Mouse (Mus musculus): ENCODE results near the gene Rhbdf2.

Rhbdf2 gene

DNA sequence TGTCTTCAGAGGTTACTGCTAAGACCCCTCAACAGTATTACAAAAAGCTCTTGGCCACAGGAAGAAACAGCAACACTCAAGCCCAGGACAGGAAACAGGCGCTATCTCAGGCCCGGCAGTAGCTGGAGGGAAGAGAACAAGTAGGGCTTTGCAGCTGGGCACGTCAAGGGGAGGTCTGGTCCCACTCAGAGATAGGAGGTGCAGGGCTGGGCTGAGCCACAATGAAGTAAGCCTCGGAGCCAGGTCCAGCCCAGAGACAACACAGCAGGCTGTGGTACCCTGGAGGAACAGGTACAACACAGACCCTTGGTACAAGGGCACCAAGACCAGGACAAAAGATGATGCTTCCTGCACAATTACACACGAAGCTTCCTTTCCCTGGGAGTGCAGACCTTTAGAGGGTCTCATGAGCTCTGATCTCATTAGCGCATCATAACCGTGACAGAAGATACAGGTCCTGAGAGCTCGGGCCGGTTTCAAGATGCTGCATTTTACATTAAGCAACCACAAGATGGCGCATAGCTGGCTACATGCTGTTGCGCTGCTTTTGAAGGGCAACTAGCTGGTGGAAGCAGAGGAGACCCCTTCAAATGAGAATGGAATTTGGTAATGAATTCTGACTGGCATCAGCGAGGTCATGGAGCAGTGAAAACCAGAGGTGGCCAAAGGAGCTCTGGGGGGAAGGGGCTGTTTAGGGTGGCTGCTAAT lies 72.5 kb downstream of the Rhbdf2 start:
- in situ Hi-C loops (cut with MboI, MseI), result no loop called here

GRCm38 (mm10) chr11:116552194-116552593 lies 74.6 kb downstream of the Rhbdf2 start:
- in situ Hi-C loops (cut with MboI, MseI), result no loop called here

DNA sequence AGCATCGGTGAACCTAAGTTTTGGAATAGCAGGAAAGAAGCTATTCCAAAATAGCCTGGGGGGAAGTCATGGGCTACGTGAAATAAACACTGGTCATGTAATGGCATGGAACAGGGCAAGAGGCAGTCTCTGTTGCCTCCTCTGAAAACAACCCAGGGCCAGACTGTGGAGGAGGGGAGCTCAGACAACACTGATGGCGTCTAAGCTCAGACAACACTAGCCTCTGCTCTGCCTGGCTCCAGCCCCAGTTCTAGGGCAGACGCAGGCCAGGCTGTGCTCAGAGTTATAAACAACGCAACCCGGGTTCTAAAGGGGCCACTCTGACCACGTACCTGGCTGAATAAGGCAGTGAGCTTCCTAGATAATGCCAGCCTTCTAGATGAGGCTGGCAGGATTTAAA lies 76.1 kb downstream of the Rhbdf2 start:
- in situ Hi-C loops (cut with MboI, MseI), result no loop called here

GRCm38 (mm10) chr11:116549273-116550038 lies 77.4 kb downstream of the Rhbdf2 start:
- in situ Hi-C loops (cut with MboI, MseI), result no loop called here

GRCm38 (mm10) chr11:116548780-116549179 lies 78.0 kb downstream of the Rhbdf2 start:
- in situ Hi-C loops (cut with MboI, MseI), result no loop called here
